Mouse (Mus musculus) forebrain, embryonic 11.5 days (tissue): ENCODE measurements around the gene Nrip2. TPM values are rescaled to one million over a fixed set of nuclear protein-coding genes. Genes with fewer than 3 reads are reported as not detected.

Experiments used
- ATAC-seq: fragments of 200-750 bp; cut with Nextera tagmentation; replicated peaks from 2 replicates; pipeline ENCODE4 v1.8.0; 2017; ENCODE audit warnings: moderate TSS enrichment; ENCODE audit not compliant: low FRiP score
- DNase-seq: peaks from one replicate; pipeline ENCODE4 v3.0.0-alpha.2; 2017; ENCODE audit warnings: low spot score
- H3K27ac ChIP-seq: fragments of 300-500 bp; sonication (generic); 2 replicates; pipeline ENCODE4 v1.5.1; 2014; ENCODE audit warnings: low read depth, low read length
- H3K27me3 ChIP-seq: fragments of 300-500 bp; sonication (generic); 2 replicates; pipeline ENCODE4 v1.6.1; 2014; ENCODE audit warnings: mild to moderate bottlenecking, low read length, mixed read lengths; ENCODE audit not compliant: control insufficient read depth, insufficient read depth
- H3K36me3 ChIP-seq: fragments of 300-500 bp; sonication (generic); 2 replicates; pipeline ENCODE4 v1.6.1; 2014; ENCODE audit warnings: mild to moderate bottlenecking, low read length, moderate library complexity, mixed read lengths; ENCODE audit not compliant: control insufficient read depth, insufficient read depth
- H3K4me1 ChIP-seq: fragments of 300-500 bp; sonication (generic); replicated peaks from 2 replicates; pipeline ENCODE4 v1.6.1; 2014; ENCODE audit warnings: low read length, mixed read lengths; ENCODE audit not compliant: control insufficient read depth, insufficient read depth
- H3K4me2 ChIP-seq: fragments of 300-500 bp; sonication (generic); 2 replicates; pipeline ENCODE4 v1.6.1; 2014; ENCODE audit warnings: low read depth, mild to moderate bottlenecking, low read length, moderate library complexity, mixed read lengths; ENCODE audit not compliant: severe bottlenecking
- H3K4me3 ChIP-seq: fragments of 300-500 bp; sonication (generic); 2 replicates; pipeline ENCODE4 v1.5.1; 2014; ENCODE audit warnings: low read depth, low read length
- H3K9ac ChIP-seq: fragments of 300-500 bp; sonication (generic); 2 replicates; pipeline ENCODE4 v1.6.1; 2014; ENCODE audit warnings: low read length
- H3K9me3 ChIP-seq: fragments of 300-500 bp; sonication (generic); 2 replicates; pipeline ENCODE4 v1.6.1; 2016; ENCODE audit warnings: low read length, mixed read lengths; ENCODE audit not compliant: control insufficient read depth
- WGBS: fragments of 180-500 bp; shearing (Covaris S2); extraction: QIAGEN DNeasy Blood & Tissue Kit; methylation state at CpG from one replicate; pipeline ENCODE4 v1.1.7; 2014; 5-methylcytosine and 5-hydroxymethylcytosine counted together
- polyA plus RNA-seq: library from polyadenylated mRNA; unstranded; fragments of >200 nt; fragmentation: Nextera tagmentation; extraction: Ambion mirVana; gene quantifications from 2 replicates; pipeline ENCODE4 v1.2.1, GENCODE M21; 2014

Nrip2 gene
- polyA plus RNA-seq, 1 experiment from 2014 or later, result 2.7 TPM

- H3K27ac ChIP-seq, result no peak overlapping the region
- H3K9me3 ChIP-seq, result no peaks in the 10 kb centered on the region
- H3K9ac ChIP-seq, result no peak overlapping the region
- ATAC-seq (no peak), DNase-seq (no peak)
- H3K4me1 ChIP-seq, result no peaks in the 10 kb centered on the region
- H3K27me3 ChIP-seq, result no peaks in the 10 kb centered on the region
- 86% methylated on average over 3 of the region's 3 CpGs for WGBS
- H3K4me3 ChIP-seq, result no peak overlapping the region
- no peak overlapping the region for H3K4me2 ChIP-seq
- no peaks in the 10 kb centered on the region; the same call in 1 of the 2 replicates for H3K36me3 ChIP-seq
Measured at GRCm38 (mm10) chr6:128381254-128381653, 17.8 kb upstream of the Nrip2 start.

GRCm38 (mm10) chr6:128383752-128384151, 15.3 kb upstream of the Nrip2 start:
- no peaks in the 10 kb centered on the region for H3K4me1 ChIP-seq
- WGBS, result 75% methylated on average over 7 of the region's 7 CpGs
- ATAC-seq (no peak), DNase-seq (no peak)
- no peaks in the 10 kb centered on the region for H3K36me3 ChIP-seq
- no peak overlapping the region for H3K27ac ChIP-seq
- H3K4me3 ChIP-seq, result no peak overlapping the region
- H3K9ac ChIP-seq, result no peak overlapping the region
- H3K27me3 ChIP-seq, result no peaks in the 10 kb centered on the region
- no peak overlapping the region for H3K4me2 ChIP-seq
- H3K9me3 ChIP-seq, result no peaks in the 10 kb centered on the region

- ATAC-seq (no peak), DNase-seq (no peak)
- no peaks in the 10 kb centered on the region for H3K27me3 ChIP-seq
- H3K4me3 ChIP-seq, result no peak overlapping the region
- H3K9ac ChIP-seq, result no peak overlapping the region
- WGBS, result 87% methylated on average over 1 of the region's 1 CpGs
- H3K27ac ChIP-seq, result no peak overlapping the region
- no peaks in the 10 kb centered on the region for H3K4me1 ChIP-seq
- no peaks in the 10 kb centered on the region for H3K36me3 ChIP-seq
- H3K9me3 ChIP-seq, result no peaks in the 10 kb centered on the region
- no peak overlapping the region for H3K4me2 ChIP-seq
Measured at GRCm38 (mm10) chr6:128385026-128385425, 14.1 kb upstream of the Nrip2 start.

GRCm38 (mm10) chr6:128389185-128389584, 9.9 kb upstream of the Nrip2 start:
- Histone ChIP-seq H3K4me1 (no peaks in the 10 kb centered on the region), H3K9ac (no peak overlapping the region), H3K27me3 (no peaks in the 10 kb centered on the region), H3K27ac (no peak overlapping the region), H3K9me3 (no peaks in the 10 kb centered on the region), H3K36me3 (no peaks in the 10 kb centered on the region), H3K4me3 (no peak overlapping the region), H3K4me2 (no peak overlapping the region)
- 79% methylated on average over 1 of the region's 1 CpGs for WGBS
- DNase-seq, result no peak
- ATAC-seq, result no peak

DNA sequence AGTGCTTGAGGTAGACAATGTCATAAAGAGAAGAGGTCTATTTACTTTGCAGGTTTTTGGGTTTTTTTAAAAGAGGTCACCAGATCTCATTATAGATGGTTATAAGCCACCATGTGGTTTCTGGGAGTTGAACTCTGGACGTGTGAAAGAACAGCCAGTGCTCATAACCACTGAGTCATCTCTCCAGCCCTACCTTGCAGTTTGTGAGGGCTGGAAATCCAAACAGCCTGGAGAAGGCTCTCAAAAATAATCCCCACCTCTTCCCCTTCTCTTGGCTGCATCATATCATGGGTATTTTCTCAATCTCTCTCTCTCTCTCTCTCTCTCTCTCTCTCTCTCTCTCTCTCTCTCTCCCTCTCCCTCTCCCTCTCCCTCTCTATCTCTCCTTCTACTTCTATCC, 8.4 kb upstream of the Nrip2 start:
- Histone ChIP-seq H3K4me2 (no peak overlapping the region), H3K4me1 (no peaks in the 10 kb centered on the region), H3K27me3 (no peaks in the 10 kb centered on the region), H3K9ac (no peak overlapping the region), H3K27ac (no peak overlapping the region), H3K36me3 (no peaks in the 10 kb centered on the region), H3K4me3 (no peak overlapping the region), H3K9me3 (no peaks in the 10 kb centered on the region)
- ATAC-seq (no peak), DNase-seq (no peak)
- WGBS, result 73% methylated on average over 1 of the region's 1 CpGs

DNA sequence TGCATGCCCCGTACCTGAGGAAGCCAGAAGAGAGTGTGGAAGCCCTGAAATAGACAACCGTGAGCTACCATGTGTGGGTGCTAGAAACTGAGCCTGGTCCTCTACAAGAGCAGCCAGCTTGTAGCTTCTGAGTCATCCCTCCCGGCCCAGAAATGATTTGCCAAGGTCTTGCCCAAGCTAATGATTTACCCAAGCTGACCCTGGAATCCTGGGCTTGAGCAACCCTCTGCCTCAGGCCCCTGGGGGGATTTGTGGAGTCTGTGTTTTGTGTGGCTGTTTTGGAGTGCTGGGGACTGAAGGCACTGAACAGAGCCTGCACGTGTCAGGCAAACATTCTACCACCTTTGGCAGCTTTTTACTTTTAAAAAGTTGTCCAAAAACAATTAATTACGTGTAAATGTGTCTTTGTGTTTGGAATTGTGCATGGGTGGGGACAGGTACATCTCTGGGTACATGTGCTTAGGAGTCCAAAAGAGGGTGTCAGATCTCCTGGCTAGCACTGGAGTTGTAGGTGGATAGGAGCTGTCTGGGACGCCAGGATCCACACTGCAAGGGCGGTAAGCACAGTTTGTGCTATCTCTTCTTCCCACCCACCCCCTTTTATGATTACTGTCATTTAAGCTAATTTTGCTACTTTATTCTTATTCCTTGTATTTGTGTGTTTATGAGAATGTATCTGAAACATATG, 1.4 kb upstream of the Nrip2 start:
- Histone ChIP-seq H3K36me3 (no peaks in the 10 kb centered on the region), H3K4me2 (no peak overlapping the region), H3K4me3 (no peak overlapping the region), H3K4me1 (no peaks in the 10 kb centered on the region), H3K9ac (no peak overlapping the region), H3K27ac (no peak overlapping the region), H3K9me3 (no peaks in the 10 kb centered on the region), H3K27me3 (no peaks in the 10 kb centered on the region)
- WGBS, result 80% methylated on average over 7 of the region's 7 CpGs
- ATAC-seq (no peak), DNase-seq (no peak)

GRCm38 (mm10) chr6:128399421-128400185, 507 bp downstream of the Nrip2 start:
- no peaks in the 10 kb centered on the region for H3K27me3 ChIP-seq
- H3K36me3 ChIP-seq, result no peaks in the 10 kb centered on the region
- 47% methylated on average over 21 of the region's 21 CpGs for WGBS
- H3K9me3 ChIP-seq, result no peaks in the 10 kb centered on the region
- H3K4me2 ChIP-seq, result no peak overlapping the region
- peak overlapping the region; percentile 35 for H3K9ac ChIP-seq
- H3K27ac ChIP-seq, result no peak overlapping the region; the same call in 1 of the 2 replicates
- peak; percentile 29; the same call in 1 of the 2 replicates for ATAC-seq
- DNase-seq, result no peak
- H3K4me3 ChIP-seq, result no peak overlapping the region
- no peaks in the 10 kb centered on the region for H3K4me1 ChIP-seq

- Histone ChIP-seq H3K36me3 (peaks cover 8% of the 10 kb centered on the region; the same call in 1 of the 2 replicates), H3K9me3 (no peaks in the 10 kb centered on the region), H3K4me2 (no peak overlapping the region), H3K27me3 (no peaks in the 10 kb centered on the region), H3K27ac (no peak overlapping the region), H3K4me3 (no peak overlapping the region), H3K4me1 (no peaks in the 10 kb centered on the region), H3K9ac (no peak overlapping the region)
- ATAC-seq, result no peak
- 71% methylated on average over 5 of the region's 5 CpGs for WGBS
- DNase-seq, result no peak
Measured at GRCm38 (mm10) chr6:128404708-128405107, 5.6 kb downstream of the Nrip2 start.
